Mouse (Mus musculus) MEL (cell line): ENCODE measurements at regions not wholly inside any gene's neighbourhood (a gene's known extent, or its start where the extent isn't known, plus 50 kb on each side); places are given as distances from the start of the nearest gene placed in this dataset.
"Not testable (repeated sequence)": the region's sequence is repeated elsewhere in the genome, so short reads cannot be mapped to it uniquely, and the experiment has no call there.

Experiments used
- DNase-seq: peaks from one replicate; pipeline ENCODE4 v3.0.0; 2011; ENCODE audit warnings: low read depth, low spot score
- H3K27ac ChIP-seq: 2 replicates; pipeline ENCODE4 v1.5.1; 2012; ENCODE audit warnings: low read depth, mild to moderate bottlenecking, control low read depth, low read length, moderate library complexity; ENCODE audit not compliant: control insufficient read depth
- H3K27me3 ChIP-seq, 2 experiments: fragments of 150-350 bp in 1 of 2; sonication (generic) in 1 of 2; 2 replicates each; pipeline ENCODE4 v1.6.1; 2012; ENCODE audit warnings: low read length in 2 of 2, mild to moderate bottlenecking in 2 of 2, improper control_type of control experiment in 1 of 2, moderate library complexity in 1 of 2; ENCODE audit not compliant: insufficient read depth in 2 of 2, control insufficient read depth in 1 of 2
- H3K36me3 ChIP-seq, 2 experiments: 2 replicates each; pipeline ENCODE4 v1.6.1; 2012 to 2014; ENCODE audit warnings: low read length in 2 of 2, improper control_type of control experiment in 1 of 2, inconsistent platforms in 1 of 2, mild to moderate bottlenecking in 1 of 2; ENCODE audit not compliant: insufficient read depth in 2 of 2, control insufficient read depth in 1 of 2
- H3K4me1 ChIP-seq, 2 experiments: fragments of 150-350 bp in 1 of 2; sonication (generic) in 1 of 2; 2 replicates each; pipeline ENCODE4 v1.6.1; 2012; ENCODE audit warnings: low read length in 2 of 2, improper control_type of control experiment in 1 of 2, mild to moderate bottlenecking in 1 of 2; ENCODE audit not compliant: insufficient read depth in 2 of 2, control insufficient read depth in 1 of 2
- H3K4me3 ChIP-seq, 2 experiments: fragments of 150-350 bp in 1 of 2; sonication (generic) in 1 of 2; 2 replicates each; pipeline ENCODE4 v1.5.1; 2012; ENCODE audit warnings: low read depth in 2 of 2, low read length in 2 of 2, mild to moderate bottlenecking in 2 of 2, moderate library complexity in 2 of 2, control low read depth in 1 of 2, improper control_type of control experiment in 1 of 2; ENCODE audit not compliant: control insufficient read depth in 1 of 2, insufficient read depth in 1 of 2
- H3K79me2 ChIP-seq: 2 replicates; pipeline ENCODE4 v1.6.1; 2012; ENCODE audit warnings: mild to moderate bottlenecking, low read length, moderate library complexity; ENCODE audit not compliant: control insufficient read depth, poor library complexity, insufficient read depth
- H3K9ac ChIP-seq: 2 replicates; pipeline ENCODE4 v1.6.1; 2012; ENCODE audit warnings: low read depth, mild to moderate bottlenecking, control low read depth, low read length, moderate library complexity; ENCODE audit not compliant: control insufficient read depth, poor library complexity, severe bottlenecking
- H3K9me3 ChIP-seq: fragments of 150-350 bp; sonication (generic); replicated peaks from 2 replicates; pipeline ENCODE4 v1.6.1; 2012; ENCODE audit warnings: mild to moderate bottlenecking, low read length, improper control_type of control experiment, moderate library complexity; ENCODE audit not compliant: insufficient read depth
- CHD1 ChIP-seq: IDR thresholded peaks from 2 replicates; pipeline ENCODE4 v1.6.1; 2012; ENCODE audit warnings: low read depth, mild to moderate bottlenecking, inconsistent platforms, low read length, improper control_type of control experiment
- CHD2 ChIP-seq: IDR thresholded peaks from 2 replicates; pipeline ENCODE4 v1.6.1; 2011; ENCODE audit warnings: low read length, improper control_type of control experiment
- CTCF ChIP-seq, 3 experiments: IDR thresholded peaks in 2 of 3; conservative IDR thresholded peaks in 1 of 3; 2 replicates each; pipeline ENCODE4 v1.5.1; 2011 to 2012; ENCODE audit warnings: low read length in 3 of 3, low read depth in 2 of 3, mild to moderate bottlenecking in 2 of 3, improper control_type of control experiment in 1 of 3, inconsistent platforms in 1 of 3, mixed read lengths in 1 of 3, moderate library complexity in 1 of 3; ENCODE audit not compliant: control insufficient read depth in 1 of 3, insufficient read depth in 1 of 3, poor library complexity in 1 of 3, severe bottlenecking in 1 of 3
- GABPA ChIP-seq: IDR thresholded peaks from 2 replicates; pipeline ENCODE4 v1.6.1; 2012; ENCODE audit warnings: low read depth, mild to moderate bottlenecking, inconsistent platforms, low read length, improper control_type of control experiment, moderate library complexity
- HCFC1 ChIP-seq: IDR thresholded peaks from 2 replicates; pipeline ENCODE4 v1.6.1; 2012; ENCODE audit warnings: low read depth, mild to moderate bottlenecking, inconsistent platforms, low read length, improper control_type of control experiment, moderate library complexity
- MAFK ChIP-seq: IDR thresholded peaks from 2 replicates; pipeline ENCODE4 v1.6.1; 2011; ENCODE audit warnings: low read depth, mild to moderate bottlenecking, low read length, improper control_type of control experiment, borderline replicate concordance
- MYB ChIP-seq: IDR thresholded peaks from 2 replicates; pipeline ENCODE4 v1.6.1; 2011; ENCODE audit warnings: mild to moderate bottlenecking, low read depth, low read length, improper control_type of control experiment
- NRF1 ChIP-seq: IDR thresholded peaks from 2 replicates; pipeline ENCODE4 v1.6.1; 2014; ENCODE audit warnings: low read depth, mild to moderate bottlenecking, inconsistent platforms, low read length, improper control_type of control experiment, moderate library complexity; ENCODE audit not compliant: poor library complexity, insufficient read depth, severe bottlenecking
- SIN3A ChIP-seq: IDR thresholded peaks from 2 replicates; pipeline ENCODE4 v1.6.1; 2012; ENCODE audit warnings: low read length, improper control_type of control experiment, inconsistent platforms
- SMC3 ChIP-seq: IDR thresholded peaks from 2 replicates; pipeline ENCODE4 v1.6.1; 2011; ENCODE audit warnings: low read depth, low read length, improper control_type of control experiment
- TAL1 ChIP-seq: IDR thresholded peaks from 2 replicates; pipeline ENCODE4 v1.6.1; 2012; ENCODE audit warnings: mild to moderate bottlenecking, inconsistent platforms, low read length, moderate library complexity, mixed read lengths
- TCF12 ChIP-seq: IDR thresholded peaks from 2 replicates; pipeline ENCODE4 v1.6.1; 2014; ENCODE audit warnings: low read depth, mild to moderate bottlenecking, inconsistent platforms, low read length, improper control_type of control experiment, moderate library complexity
- UBTF ChIP-seq: IDR thresholded peaks from 2 replicates; pipeline ENCODE4 v1.6.1; 2012; ENCODE audit warnings: low read depth, mild to moderate bottlenecking, inconsistent platforms, low read length, improper control_type of control experiment, moderate library complexity, borderline replicate concordance; ENCODE audit not compliant: insufficient read depth
- USF2 ChIP-seq, 2 experiments: IDR thresholded peaks; 2 replicates each; pipeline ENCODE4 v1.6.1; 2011 to 2012; ENCODE audit warnings: improper control_type of control experiment in 2 of 2, low read length in 2 of 2, borderline replicate concordance in 1 of 2, inconsistent platforms in 1 of 2, low read depth in 1 of 2, mild to moderate bottlenecking in 1 of 2; ENCODE audit not compliant: insufficient read depth in 1 of 2
- ZMIZ1 ChIP-seq: IDR thresholded peaks from 2 replicates; pipeline ENCODE4 v1.6.1; 2012; ENCODE audit warnings: low read depth, mild to moderate bottlenecking, inconsistent platforms, low read length, improper control_type of control experiment, moderate library complexity
- ZNF384 ChIP-seq: IDR thresholded peaks from 2 replicates; pipeline ENCODE4 v1.6.1; 2012; ENCODE audit warnings: low read depth, mild to moderate bottlenecking, inconsistent platforms, low read length, improper control_type of control experiment

GRCm38 (mm10) chr10:117448783-117449182 is 69.0 kb upstream of the Cpsf6 start:
- H3K4me1 ChIP-seq, result peaks cover 0 to 14% of the 10 kb centered on the region in 2 experiments; a peak in 2 of 4 replicates
- H3K9me3 ChIP-seq, H3K36me3 ChIP-seq, DNase-seq, H3K27me3 ChIP-seq, H3K9ac ChIP-seq, H3K4me3 ChIP-seq, H3K27ac ChIP-seq, H3K79me2 ChIP-seq: not testable (repeated sequence)

- H3K9me3 ChIP-seq, result no peaks in the 10 kb centered on the region
- no peak for DNase-seq
- no peak overlapping the region for H3K4me3 ChIP-seq
- no peaks in the 10 kb centered on the region for H3K79me2 ChIP-seq
- H3K27ac ChIP-seq, result no peak overlapping the region
- H3K27me3 ChIP-seq, result no peaks in the 10 kb centered on the region
- H3K9ac ChIP-seq, result no peak overlapping the region
- TF ChIP-seq CHD1 (no peak), SMC3 (no peak), MAFK (no peak), CHD2 (no peak), SIN3A (no peak), CTCF (IDR thresholded peaks at IDR 0.05 in 2 of 3, conservative IDR thresholded peaks at IDR 0.05 in 1 of 3; ENCODE audit: control insufficient read depth in 1 of 3, insufficient read depth in 1 of 3, low read depth in 2 of 3, low read length in 3 of 3, poor library complexity in 1 of 3, severe bottlenecking in 1 of 3) (no peak), NRF1 (no peak), UBTF (no peak), TAL1 (no peak), ZMIZ1 (no peak), ZNF384 (no peak)
- H3K4me1 ChIP-seq, result peaks cover 0 to 10% of the 10 kb centered on the region in 2 experiments; a peak in 2 of 4 replicates
- peaks cover 0 to 3% of the 10 kb centered on the region in 2 experiments; a peak in 2 of 4 replicates for H3K36me3 ChIP-seq
Observed at GRCm38 (mm10) chr10:117447626-117448025, 67.8 kb upstream of the Cpsf6 start.

- TF ChIP-seq NRF1 (no peak), GABPA (no peak), MYB (no peak), HCFC1 (no peak), USF2 (IDR thresholded peaks at IDR 0.05; ENCODE audit: borderline replicate concordance in 1 of 2, insufficient read depth in 1 of 2, low read depth in 1 of 2, low read length in 2 of 2) (no peak), TCF12 (no peak)
- no peak for DNase-seq
- no peak overlapping the region for H3K27ac ChIP-seq
Observed at GRCm38 (mm10) chr10:117447206-117447605, 67.4 kb upstream of the Cpsf6 start.

More at GRCm38 (mm10) chr10:117447206-117447605, 67.4 kb upstream of the Cpsf6 start:
- Histone ChIP-seq H3K79me2 (no peaks in the 10 kb centered on the region), H3K9ac (no peak overlapping the region), H3K27me3 (no peaks in the 10 kb centered on the region), H3K36me3 (peaks cover 0 to 3% of the 10 kb centered on the region in 2 experiments; a peak in 2 of 4 replicates), H3K4me3 (no peak overlapping the region), H3K4me1 (peaks cover 0 to 7% of the 10 kb centered on the region in 2 experiments; a peak in 2 of 4 replicates), H3K9me3 (no peaks in the 10 kb centered on the region)
